Mouse (Mus musculus) kidney, postnatal 10 days (tissue): ENCODE results near the gene Casp2.

ENCODE experiments used
- DNase-seq: peaks from one replicate; pipeline ENCODE4 v3.0.0; 2021; ENCODE audit warnings: mixed read lengths

Gene Casp2

GRCm38 (mm10) chr6:42264626-42265312 lies at the start of gene Casp2:
Gene Casp2, plus strand, starts transcription at chr6:42264985.
- DNase-seq, result peak; percentile 99

- no peak for DNase-seq
Measured at GRCm38 (mm10) chr6:42215028-42215427, 49.8 kb upstream of the Casp2 start, which contains the start of gene Tas2r144. Gene Tas2r144, plus strand, starts transcription at chr6:42215328.

GRCm38 (mm10) chr6:42222286-42222685 lies 42.5 kb upstream of the Casp2 start:
- no peak for DNase-seq

DNA sequence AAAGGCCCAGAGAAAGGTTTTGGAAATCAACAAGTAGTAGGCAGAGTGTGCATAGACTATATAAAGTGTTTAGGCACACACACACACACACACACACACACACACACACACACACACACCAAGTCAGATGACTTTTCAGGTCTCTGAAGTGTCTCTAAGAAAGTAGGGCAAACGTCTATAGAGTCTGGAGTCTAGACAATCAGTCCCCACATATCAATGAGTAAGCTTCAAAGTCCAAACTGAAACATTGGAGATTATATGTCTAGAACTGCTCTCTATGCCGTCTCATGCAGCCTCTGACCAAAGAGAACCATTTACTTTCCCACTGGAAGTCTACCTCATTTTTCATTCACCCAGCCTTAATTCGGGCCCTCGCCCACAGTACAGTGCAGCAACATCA lies 39.7 kb upstream of the Casp2 start:
- no peak for DNase-seq

GRCm38 (mm10) chr6:42227240-42228101 lies 37.3 kb upstream of the Casp2 start:
- peak; percentile 85 for DNase-seq

DNA sequence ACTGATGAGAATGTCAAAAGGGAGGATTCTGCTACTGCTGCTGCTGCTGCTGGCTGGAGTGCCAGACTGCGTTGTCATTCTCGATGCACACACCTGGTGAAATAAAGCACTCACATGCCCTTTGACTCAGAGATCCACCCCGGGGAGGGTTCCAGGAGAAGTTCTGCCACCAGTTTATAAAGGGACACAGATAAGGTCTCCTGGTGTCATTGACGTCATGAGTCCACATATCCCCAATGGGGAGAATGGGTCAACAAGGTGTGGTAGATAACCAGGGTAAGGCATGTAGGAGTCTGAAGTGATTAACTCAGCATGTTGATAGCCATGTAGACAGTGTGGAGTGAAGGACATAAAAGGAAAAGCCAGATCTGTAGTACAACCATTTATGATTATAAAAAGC lies 35.2 kb upstream of the Casp2 start:
- DNase-seq, result no peak

- no peak for DNase-seq
Measured at GRCm38 (mm10) chr6:42231191-42231590, 33.6 kb upstream of the Casp2 start.

DNA sequence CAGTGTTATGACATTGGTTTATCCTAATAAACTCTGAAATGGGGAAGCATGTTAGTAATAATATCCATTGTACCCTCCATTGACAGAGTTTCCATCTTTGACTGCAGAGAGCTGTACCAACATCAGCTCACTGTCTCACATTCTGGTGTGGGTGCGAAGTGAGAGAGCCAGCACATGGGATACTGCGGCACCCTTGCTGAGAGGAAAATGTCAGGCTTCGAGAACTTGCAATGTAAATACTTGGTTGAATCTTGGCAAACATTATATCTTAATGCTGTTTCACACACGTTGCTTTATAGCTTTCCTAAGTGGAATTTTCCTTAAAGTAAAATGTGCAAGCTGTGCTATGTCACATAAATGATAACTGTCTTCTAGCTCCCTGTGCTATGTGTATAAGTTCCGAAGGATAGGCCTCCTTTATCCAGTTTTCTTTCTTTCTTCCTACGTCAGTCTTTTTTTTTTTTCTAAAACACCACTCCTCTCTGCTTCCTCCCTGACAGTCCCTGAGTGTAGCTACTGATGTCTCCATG lies 27.4 kb upstream of the Casp2 start:
- no peak for DNase-seq

GRCm38 (mm10) chr6:42241311-42242045 lies 23.3 kb upstream of the Casp2 start:
- DNase-seq, result no peak

DNA sequence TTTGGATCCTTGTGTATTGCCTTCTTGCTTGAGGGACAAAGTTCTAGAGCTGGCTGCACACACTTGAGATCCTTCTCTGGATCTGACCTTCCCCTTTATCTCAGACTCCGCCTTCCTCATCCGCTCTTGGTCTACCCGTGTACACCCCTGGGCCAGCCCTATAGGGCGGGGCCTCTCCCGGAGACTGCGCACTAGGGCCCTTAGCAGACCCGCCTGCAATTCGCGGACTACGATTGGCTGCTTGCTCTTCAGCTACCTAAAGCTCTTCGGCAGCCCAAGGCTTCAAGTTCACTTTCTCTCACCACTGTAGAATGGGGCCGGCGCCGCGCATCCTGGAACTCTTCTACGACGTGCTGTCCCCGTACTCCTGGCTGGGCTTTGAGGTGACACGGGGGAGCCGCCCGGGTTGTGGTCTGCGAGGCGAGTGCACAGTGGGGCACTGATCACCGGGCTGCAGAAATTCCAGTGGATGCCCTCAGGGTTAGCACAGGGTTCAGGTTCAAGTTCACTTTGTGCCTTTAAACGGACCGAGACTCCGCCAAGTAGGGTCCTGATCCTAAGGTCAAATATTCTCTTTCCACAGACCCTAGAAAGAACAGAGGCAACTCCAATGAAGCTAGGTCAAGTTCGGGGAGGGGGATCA lies 19.0 kb upstream of the Casp2 start, which contains the start of gene Gstk1:
TSS of gene Gstk1 (plus strand) at position 225 of the 643 bp plus-strand sequence.
- DNase-seq, result peak; percentile 87

GRCm38 (mm10) chr6:42247173-42247572 lies 17.6 kb upstream of the Casp2 start:
- DNase-seq, result peak; percentile 57

DNA sequence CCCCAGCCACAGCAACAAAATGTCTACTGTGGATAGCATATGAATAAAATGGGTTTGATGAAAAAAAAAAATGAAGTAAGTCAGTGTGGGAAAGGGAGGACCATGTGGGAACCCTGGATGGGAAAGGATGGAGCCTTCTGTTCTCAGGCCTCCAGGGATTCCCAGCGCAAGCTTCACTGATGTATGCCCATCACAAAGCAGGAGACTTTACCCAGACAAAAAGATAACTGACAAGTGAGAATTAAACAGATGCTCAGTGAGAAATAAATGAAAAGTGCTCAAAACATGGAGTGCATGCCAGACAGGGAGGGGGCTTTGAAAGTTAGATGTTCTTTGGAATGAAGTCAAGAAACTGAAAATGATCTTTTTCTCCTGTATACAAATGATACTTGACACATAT lies 16.8 kb upstream of the Casp2 start:
- no peak for DNase-seq

- no peak for DNase-seq
Measured at GRCm38 (mm10) chr6:42251791-42252190, 13.0 kb upstream of the Casp2 start.

GRCm38 (mm10) chr6:42253103-42253502 lies 11.7 kb upstream of the Casp2 start:
- no peak for DNase-seq

GRCm38 (mm10) chr6:42257303-42257863 lies 7.4 kb upstream of the Casp2 start:
- DNase-seq, result peak; percentile 76

DNA sequence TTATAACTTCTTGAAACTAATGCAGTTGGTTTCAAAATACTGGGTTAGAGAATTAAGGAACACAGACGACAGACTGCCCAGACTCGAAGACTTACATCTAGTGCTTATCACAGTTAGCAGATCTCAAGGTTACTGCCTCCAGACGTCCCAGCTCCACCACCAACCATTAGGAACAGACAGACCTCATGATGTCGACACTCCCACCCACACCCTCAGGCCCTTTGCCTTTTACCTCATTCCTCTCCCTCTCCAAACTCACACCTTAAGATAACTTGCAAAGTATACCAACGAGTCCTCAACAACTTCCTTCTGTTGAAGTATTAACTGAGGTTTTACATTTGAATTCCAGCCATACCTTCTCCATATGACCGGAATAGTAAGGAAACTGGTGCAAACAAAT lies 4.4 kb upstream of the Casp2 start:
- DNase-seq, result no peak

GRCm38 (mm10) chr6:42261524-42262170 lies 3.1 kb upstream of the Casp2 start, which contains the start of gene Tmem139:
Gene Tmem139, plus strand, starts transcription at chr6:42261970.
- peak; percentile 50 for DNase-seq

GRCm38 (mm10) chr6:42265391-42266330 lies 876 bp downstream of the Casp2 start:
- peak; percentile 12 for DNase-seq

GRCm38 (mm10) chr6:42270817-42271216 lies 6.0 kb downstream of the Casp2 start:
- no peak for DNase-seq

DNA sequence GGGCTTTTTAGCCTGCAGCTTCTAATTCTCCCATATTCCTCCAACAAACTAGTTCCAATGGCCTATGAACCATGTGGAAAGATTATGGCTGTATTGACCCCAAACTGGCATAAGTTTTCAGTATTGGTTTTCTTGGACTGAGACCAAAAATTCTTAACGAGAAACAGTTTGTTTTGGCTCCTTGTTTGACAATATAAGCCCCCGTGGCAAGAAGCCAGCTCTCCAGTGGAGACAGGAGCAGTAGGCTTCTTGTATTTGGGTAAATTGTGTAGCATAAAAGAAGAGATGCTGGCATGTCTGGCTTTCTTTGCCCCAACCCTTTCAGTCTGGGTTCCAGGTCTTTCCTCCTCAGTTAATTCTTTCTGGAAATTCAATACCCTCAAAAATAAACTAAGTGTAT lies 11.4 kb downstream of the Casp2 start:
- DNase-seq, result peak; percentile 73
